8 mouse cellular contexts compared by ENCODE assay signal in genomic region chr8:126721621-126722020, GRCm38 (mm10).
DNase-seq lines count a peak whose midpoint lies in the region; ATAC-seq lines count a peak whose summit lies in the region.

No protein-coding gene starts in this region.

- peak; percentile 71 to 73 for DNase-seq in cerebellum, postnatal 10 days
- DNase-seq in cerebellum, adult 9-10 months, result no peak
- DNase-seq in right cerebral cortex, adult 18-20 months, result peak; percentile 26
- DNase-seq in right cerebral cortex, postnatal 25 days, result no peak
- peak; percentile 64 for DNase-seq in thymus, postnatal 25 days
- DNase-seq in cerebellum, adult 8-10 months, result no peak

- peak; percentile 81 for ATAC-seq in inflammation-experienced regulatory T-cells, adult 6 months
- peak; percentile 25; the same call in 1 of the 2 replicates for ATAC-seq in megakaryocyte progenitor cell, adult 5-6 weeks (replicated peaks; ENCODE audit: poor library complexity)

Comparison
In these comparisons a context has a peak if more than half of its experiments do, and no peak if none do; other contexts are left out.
1. DNase-seq: peak in cerebellum, postnatal 10 days (2 of 2), right cerebral cortex, adult 18-20 months (single experiment) and thymus, postnatal 25 days (single experiment); none in cerebellum, adult 9-10 months (single experiment), right cerebral cortex, postnatal 25 days (single experiment) and cerebellum, adult 8-10 months (single experiment).